Mouse (Mus musculus): Measurements from ENCODE around the gene Tnrc6b.
"Not testable (repeated sequence)": the region's sequence is repeated elsewhere in the genome, so short reads cannot be mapped to it uniquely, and the experiment has no call there.

GRCm38 (mm10) chr15:80852527-80852926 lies 141.4 kb downstream of the Tnrc6b start:
- TF ChIP-seq CTCF (IDR thresholded peaks at IDR 0.05; ENCODE audit: control insufficient read depth, insufficient read depth, low read length); POLR2A (IDR thresholded peaks at IDR 0.05; ENCODE audit: borderline replicate concordance, control insufficient read depth, low read depth, low read length): not testable (repeated sequence)

All from bone marrow, adult 2 months (tissue).